Mouse (Mus musculus) kidney, embryonic 15.5 days (tissue): ENCODE results near the gene Lims1. TPM values are rescaled to one million over a fixed set of nuclear protein-coding genes. Genes with fewer than 3 reads are reported as not detected.

Experiments
- ATAC-seq: fragments of 200-750 bp; cut with Nextera tagmentation; replicated peaks from 2 replicates; pipeline ENCODE4 v1.8.0; 2017; ENCODE audit warnings: moderate TSS enrichment; ENCODE audit not compliant: low FRiP score
- H3K27ac ChIP-seq: fragments of 300-500 bp; sonication (generic); 2 replicates; pipeline ENCODE4 v1.5.1; 2015; ENCODE audit warnings: mild to moderate bottlenecking, inconsistent platforms
- H3K27me3 ChIP-seq: fragments of 300-500 bp; sonication (generic); 2 replicates; pipeline ENCODE4 v1.6.1; 2015; ENCODE audit warnings: inconsistent platforms
- H3K36me3 ChIP-seq: fragments of 300-500 bp; sonication (generic); 2 replicates; pipeline ENCODE4 v1.6.1; 2015; ENCODE audit warnings: inconsistent platforms
- H3K4me1 ChIP-seq: fragments of 300-500 bp; sonication (generic); 2 replicates; pipeline ENCODE4 v1.6.1; 2015; ENCODE audit warnings: inconsistent platforms
- H3K4me2 ChIP-seq: fragments of 300-500 bp; sonication (generic); 2 replicates; pipeline ENCODE4 v1.6.1; 2015; ENCODE audit warnings: moderate library complexity, mild to moderate bottlenecking, inconsistent platforms
- H3K4me3 ChIP-seq: fragments of 300-500 bp; sonication (generic); replicated peaks from 2 replicates; pipeline ENCODE4 v1.5.1; 2015; ENCODE audit warnings: mild to moderate bottlenecking, inconsistent platforms
- H3K9ac ChIP-seq: fragments of 300-500 bp; sonication (generic); 2 replicates; pipeline ENCODE4 v1.6.1; 2015; ENCODE audit warnings: mild to moderate bottlenecking, inconsistent platforms
- H3K9me3 ChIP-seq: fragments of 300-500 bp; sonication (generic); replicated peaks from 2 replicates; pipeline ENCODE4 v1.6.1; 2016; ENCODE audit warnings: inconsistent platforms
- WGBS: fragments of 180-500 bp; shearing (Covaris S2); methylation state at CpG from one replicate; pipeline ENCODE4 v1.1.7; 2015; ENCODE audit warnings: mixed read lengths; 5-methylcytosine and 5-hydroxymethylcytosine counted together
- polyA plus RNA-seq: library from polyadenylated mRNA; unstranded; fragments of >200 nt; fragmentation: Nextera tagmentation; extraction: Ambion mirVana; gene quantifications from 2 replicates; pipeline ENCODE4 v1.2.1, GENCODE M21; 2015

Gene Lims1
- polyA plus RNA-seq, 1 experiment from 2014 or later = 157 TPM

- no peaks in the 10 kb centered on the region for H3K36me3 ChIP-seq
- no peak overlapping the region for H3K4me3 ChIP-seq
- no peaks in the 10 kb centered on the region for H3K27me3 ChIP-seq
- H3K4me1 ChIP-seq = peaks cover 6% of the 10 kb centered on the region
- no peak overlapping the region for H3K4me2 ChIP-seq
- no peak overlapping the region for H3K27ac ChIP-seq
- H3K9ac ChIP-seq = no peak overlapping the region
- 90% methylated on average over 4 of the region's 4 CpGs for WGBS
- H3K9me3 ChIP-seq = no peaks in the 10 kb centered on the region
- ATAC-seq = no peak
These were observed 69.2 kb downstream of the Lims1 start for GRCm38 (mm10) chr10:58392435-58392834.

DNA sequence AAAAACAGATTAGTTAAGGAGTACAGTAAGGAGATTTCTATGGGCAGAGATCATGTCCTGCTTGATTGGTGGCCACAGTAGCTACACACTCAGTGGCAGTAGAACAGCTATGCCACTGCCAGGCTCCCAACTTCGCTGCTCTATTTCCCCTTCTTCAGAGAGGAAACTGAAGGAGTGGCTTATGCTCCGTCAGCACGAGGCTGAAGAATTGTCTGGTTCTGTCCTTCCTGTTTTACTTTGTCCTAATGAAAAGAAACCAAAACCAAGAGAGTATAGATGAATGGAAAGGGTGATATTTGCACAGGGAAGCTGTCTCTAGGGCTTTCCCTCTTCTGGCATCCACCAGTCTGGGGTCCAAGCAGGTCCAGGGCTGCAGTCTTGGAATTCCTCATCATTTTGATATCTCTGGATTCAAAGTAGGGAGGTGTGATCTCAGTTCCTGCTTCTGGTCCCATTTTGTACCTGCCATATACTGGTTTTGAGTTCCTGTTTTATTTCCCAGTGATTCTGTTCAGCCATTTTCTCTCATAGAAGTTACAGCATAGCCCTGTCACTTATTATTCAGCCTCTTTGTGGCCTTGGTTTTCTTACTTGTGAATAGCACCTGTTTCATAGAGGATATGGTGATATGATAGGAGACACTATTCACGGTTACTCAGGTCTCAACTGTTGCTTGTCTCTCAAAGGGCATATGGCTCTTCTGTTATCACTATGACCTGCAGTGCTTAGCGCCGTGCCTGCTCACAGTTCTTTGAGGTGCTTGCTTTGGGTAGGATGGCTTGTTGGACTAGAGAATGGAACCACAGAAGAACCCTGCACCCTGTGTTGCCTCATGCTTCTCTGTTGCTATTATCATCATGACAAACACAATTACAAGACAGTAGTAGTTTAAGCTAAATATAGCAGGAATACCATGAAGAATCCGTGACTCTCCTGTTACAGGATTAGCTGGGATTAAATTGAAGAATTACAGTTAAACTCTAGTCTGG lies 70.1 kb downstream of the Lims1 start:
- Histone ChIP-seq H3K4me1 (peaks cover 6% of the 10 kb centered on the region), H3K36me3 (no peaks in the 10 kb centered on the region), H3K27me3 (no peaks in the 10 kb centered on the region), H3K4me3 (no peak overlapping the region), H3K4me2 (no peak overlapping the region), H3K27ac (peak overlapping the region; percentile 68), H3K9ac (no peak overlapping the region), H3K9me3 (no peaks in the 10 kb centered on the region)
- no peak for ATAC-seq
- WGBS = 77% methylated on average over 7 of the region's 7 CpGs

DNA sequence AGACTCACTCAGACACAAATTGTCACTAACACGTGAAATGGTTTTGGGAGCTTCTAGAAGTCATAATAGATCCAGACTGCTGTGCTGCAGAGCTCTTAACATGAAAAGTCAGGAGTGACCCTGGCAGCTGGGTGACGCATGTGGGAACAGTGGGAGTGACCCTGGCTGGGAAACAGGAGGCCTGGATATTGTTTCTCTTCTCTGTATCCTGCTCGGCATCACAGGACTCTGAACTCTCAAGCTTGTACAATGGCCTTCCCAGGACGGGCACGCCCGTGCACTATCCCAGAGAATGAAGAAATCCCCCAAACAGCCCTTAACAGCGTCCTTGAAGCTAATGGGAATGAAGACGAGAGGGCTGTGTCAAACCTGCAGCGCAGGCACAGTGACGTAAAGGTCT lies 70.9 kb downstream of the Lims1 start:
- Histone ChIP-seq H3K9me3 (no peaks in the 10 kb centered on the region), H3K4me3 (peak overlapping the region; percentile 21; the same call in 1 of the 2 replicates), H3K36me3 (peaks cover 3% of the 10 kb centered on the region), H3K27me3 (no peaks in the 10 kb centered on the region), H3K4me2 (peak overlapping the region; percentile 38), H3K9ac (no peak overlapping the region), H3K4me1 (peaks cover 6% of the 10 kb centered on the region), H3K27ac (peak overlapping the region; percentile 68; the same call in 1 of the 2 replicates)
- ATAC-seq = peak; percentile 87
- 47% methylated on average over 10 of the region's 10 CpGs for WGBS

DNA sequence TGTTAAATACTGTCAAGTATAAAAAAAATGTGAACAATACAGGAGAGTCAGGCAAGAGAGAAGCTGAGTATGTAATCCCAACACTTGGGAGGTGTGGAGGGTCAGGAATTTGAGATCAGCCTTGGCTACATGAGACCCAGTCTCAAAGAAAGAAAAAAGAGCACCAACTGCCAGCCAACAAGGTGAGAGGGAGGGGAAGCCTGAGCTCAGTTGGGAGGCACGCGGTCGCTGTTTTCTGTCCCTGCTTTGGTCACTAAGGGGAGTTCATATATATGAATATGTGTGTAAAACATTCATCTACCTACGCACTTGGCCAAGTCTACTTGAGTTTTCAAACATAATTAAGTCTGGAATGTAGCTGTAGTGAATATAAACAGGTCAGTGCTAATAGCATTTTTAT lies 72.0 kb downstream of the Lims1 start:
- Histone ChIP-seq H3K4me3 (no peak overlapping the region), H3K4me1 (peaks cover 6% of the 10 kb centered on the region), H3K27me3 (no peaks in the 10 kb centered on the region), H3K9me3 (no peaks in the 10 kb centered on the region), H3K36me3 (peaks cover 12% of the 10 kb centered on the region), H3K4me2 (0 out of 2 replicates have a peak overlapping the region, but pooled peaks have one; percentile 6), H3K27ac (no peak overlapping the region), H3K9ac (no peak overlapping the region)
- no peak; the same call in 1 of the 2 replicates for ATAC-seq
- 80% methylated on average over 4 of the region's 4 CpGs for WGBS

DNA sequence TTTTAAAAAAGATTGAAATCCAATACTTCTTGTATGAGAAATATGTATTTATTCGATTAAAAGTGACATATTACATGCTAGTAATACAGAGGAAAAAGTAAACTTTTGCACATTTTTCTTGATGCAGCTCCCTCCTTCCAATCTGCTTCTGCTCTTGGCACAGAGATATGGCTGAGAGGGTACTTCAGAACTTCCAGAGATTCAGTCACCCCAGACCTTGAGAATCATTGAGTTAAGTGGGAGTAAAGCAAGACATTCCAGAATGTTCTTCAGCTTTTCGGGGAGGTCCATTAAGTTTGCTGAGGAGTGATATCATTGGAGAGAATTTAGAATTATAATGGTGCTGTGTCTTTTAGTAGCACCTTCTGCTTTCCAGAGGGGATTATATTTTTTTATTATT lies 72.5 kb downstream of the Lims1 start:
- ATAC-seq = no peak
- no peak overlapping the region for H3K4me2 ChIP-seq

GRCm38 (mm10) chr10:58396600-58396999 lies 73.3 kb downstream of the Lims1 start:
- 74% methylated on average over 3 of the region's 3 CpGs for whole genome bisulfite sequencing
- Histone ChIP-seq H3K9me3 (no peaks in the 10 kb centered on the region), H3K4me2 (peak overlapping the region; percentile 7; the same call in 1 of the 2 replicates), H3K36me3 (peaks cover 24% of the 10 kb centered on the region), H3K4me3 (no peak overlapping the region), H3K27me3 (no peaks in the 10 kb centered on the region), H3K4me1 (peaks cover 6% of the 10 kb centered on the region), H3K27ac (no peak overlapping the region), H3K9ac (no peak overlapping the region)
- ATAC-seq = no peak

More for the DNA sequence above, 72.5 kb downstream of the Lims1 start:
- no peak overlapping the region for H3K9ac ChIP-seq
- H3K27me3 ChIP-seq = no peaks in the 10 kb centered on the region
- 77% methylated on average over 2 of the region's 2 CpGs for WGBS
- no peak overlapping the region for H3K4me3 ChIP-seq
- peaks cover 6% of the 10 kb centered on the region for H3K4me1 ChIP-seq
- H3K9me3 ChIP-seq = no peaks in the 10 kb centered on the region
- peaks cover 15% of the 10 kb centered on the region for H3K36me3 ChIP-seq
- no peak overlapping the region for H3K27ac ChIP-seq

GRCm38 (mm10) chr10:58398941-58399340 lies 75.7 kb downstream of the Lims1 start:
- no peaks in the 10 kb centered on the region for H3K9me3 ChIP-seq
- H3K9ac ChIP-seq = no peak overlapping the region
- H3K27ac ChIP-seq = no peak overlapping the region
- no peak overlapping the region for H3K4me2 ChIP-seq
- 93% methylated on average over 8 of the region's 8 CpGs for WGBS
- peaks cover 45% of the 10 kb centered on the region for H3K36me3 ChIP-seq
- H3K4me3 ChIP-seq = no peak overlapping the region
- H3K4me1 ChIP-seq = peaks cover 5% of the 10 kb centered on the region
- no peaks in the 10 kb centered on the region for H3K27me3 ChIP-seq
- no peak for ATAC-seq

DNA sequence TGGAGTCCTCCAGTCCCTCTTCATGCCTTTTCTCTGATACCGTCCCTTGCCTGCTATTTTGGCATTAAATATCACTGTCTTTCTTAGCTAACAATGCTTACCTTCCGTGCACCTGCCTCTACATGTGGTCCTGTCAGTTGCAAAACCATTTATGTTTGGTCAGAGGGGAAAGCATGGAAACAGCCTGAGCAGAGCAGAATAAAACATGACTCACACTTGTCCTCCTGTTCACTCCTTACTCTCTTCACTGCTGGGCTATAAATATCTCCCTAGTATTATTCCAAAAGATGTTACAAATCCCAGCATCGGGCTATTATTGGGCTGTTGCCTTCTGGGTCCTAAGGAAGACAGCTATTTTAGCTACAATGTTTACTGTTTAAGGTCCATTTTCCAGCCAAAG lies 78.6 kb downstream of the Lims1 start:
- Histone ChIP-seq H3K4me2 (no peak overlapping the region), H3K27me3 (no peaks in the 10 kb centered on the region), H3K27ac (no peak overlapping the region), H3K4me1 (peaks cover 13% of the 10 kb centered on the region; the same call in 1 of the 2 replicates), H3K9ac (no peak overlapping the region), H3K4me3 (no peak overlapping the region), H3K36me3 (peaks cover 57% of the 10 kb centered on the region), H3K9me3 (no peaks in the 10 kb centered on the region)
- whole genome bisulfite sequencing = 78% methylated on average over 3 of the region's 3 CpGs
- no peak for ATAC-seq

DNA sequence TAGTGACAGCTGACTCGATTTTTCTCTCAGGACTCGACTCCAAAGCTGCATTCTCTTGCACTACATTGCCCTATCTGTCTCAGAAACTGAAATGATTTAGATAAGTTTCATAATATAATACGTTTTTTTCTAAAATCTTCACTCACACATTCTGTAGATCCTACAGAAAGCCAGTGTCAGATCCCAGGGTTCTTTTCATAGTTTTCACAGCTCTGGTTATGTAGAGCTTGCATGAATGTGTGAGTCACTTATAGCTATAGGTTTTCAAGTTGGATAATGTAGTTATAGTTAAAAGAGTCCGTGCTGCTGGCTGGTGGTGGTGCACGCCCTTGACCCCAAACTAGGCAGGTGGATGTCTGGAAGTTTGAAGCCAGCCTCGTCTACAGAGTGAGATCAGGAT lies 81.4 kb downstream of the Lims1 start:
- Histone ChIP-seq H3K9ac (no peak overlapping the region), H3K4me2 (no peak overlapping the region), H3K36me3 (peaks cover 72% of the 10 kb centered on the region), H3K4me3 (no peak overlapping the region), H3K4me1 (peaks cover 13% of the 10 kb centered on the region; the same call in 1 of the 2 replicates), H3K9me3 (no peaks in the 10 kb centered on the region), H3K27me3 (no peaks in the 10 kb centered on the region), H3K27ac (peak overlapping the region; percentile 83)
- 83% methylated on average over 6 of the region's 6 CpGs for WGBS
- no peak for ATAC-seq

DNA sequence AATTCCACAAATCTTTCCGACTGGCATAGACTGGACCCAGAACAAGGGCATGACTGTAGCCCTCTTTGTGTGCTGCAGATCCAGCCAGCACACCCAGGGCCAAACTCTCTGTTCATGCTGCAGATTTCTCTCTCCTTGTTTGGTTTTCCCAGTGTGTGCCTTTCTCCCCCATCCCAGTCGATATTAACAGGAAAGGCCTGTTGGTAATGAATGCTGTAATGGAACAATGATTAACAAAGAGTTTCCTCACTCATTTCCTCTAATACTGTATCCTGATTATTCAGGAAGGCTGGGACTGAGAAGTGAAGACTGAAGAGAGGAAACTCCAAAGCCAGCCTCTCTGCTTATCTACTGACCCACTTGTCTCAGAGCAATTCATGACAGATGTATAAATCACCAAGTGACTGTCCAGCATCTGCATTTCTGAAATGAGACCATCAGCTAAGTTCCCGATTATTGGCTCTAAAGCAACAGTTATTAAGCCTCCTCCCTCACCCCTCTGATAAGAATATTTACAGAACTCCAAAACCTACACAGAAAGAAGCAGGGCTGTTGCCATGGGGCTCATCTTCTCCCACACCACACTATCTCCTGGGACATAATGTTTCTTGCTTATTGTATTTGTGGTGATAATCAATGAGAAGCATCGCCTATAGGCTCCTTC lies 82.2 kb downstream of the Lims1 start:
- peaks cover 13% of the 10 kb centered on the region; the same call in 1 of the 2 replicates for H3K4me1 ChIP-seq
- ATAC-seq = peak; percentile 83
- no peak overlapping the region for H3K9ac ChIP-seq
- WGBS = 64% methylated on average over 4 of the region's 4 CpGs
- no peak overlapping the region for H3K4me3 ChIP-seq
- peak overlapping the region; percentile 83 for H3K27ac ChIP-seq
- no peaks in the 10 kb centered on the region for H3K9me3 ChIP-seq
- H3K36me3 ChIP-seq = peaks cover 76% of the 10 kb centered on the region
- 0 out of 2 replicates have a peak overlapping the region, but pooled peaks have one; percentile 9 for H3K4me2 ChIP-seq
- no peaks in the 10 kb centered on the region for H3K27me3 ChIP-seq

GRCm38 (mm10) chr10:58405949-58406305 lies 82.7 kb downstream of the Lims1 start:
- 74% methylated on average over 2 of the region's 2 CpGs for WGBS
- Histone ChIP-seq H3K9me3 (no peaks in the 10 kb centered on the region), H3K4me1 (peaks cover 13% of the 10 kb centered on the region; the same call in 1 of the 2 replicates), H3K4me2 (0 out of 2 replicates have a peak overlapping the region, but pooled peaks have one; percentile 9), H3K27ac (peak overlapping the region; percentile 83), H3K4me3 (no peak overlapping the region), H3K27me3 (no peaks in the 10 kb centered on the region), H3K9ac (no peak overlapping the region), H3K36me3 (peaks cover 75% of the 10 kb centered on the region)
- peak; percentile 35; the same call in 1 of the 2 replicates for ATAC-seq

- Histone ChIP-seq H3K4me2 (no peak overlapping the region), H3K9me3 (no peaks in the 10 kb centered on the region), H3K27me3 (no peaks in the 10 kb centered on the region), H3K36me3 (peaks cover 91% of the 10 kb centered on the region), H3K27ac (no peak overlapping the region), H3K4me3 (no peak overlapping the region), H3K9ac (no peak overlapping the region), H3K4me1 (no peaks in the 10 kb centered on the region)
- WGBS = 88% methylated on average over 4 of the region's 4 CpGs
- ATAC-seq = peak; percentile 64; the same call in 1 of the 2 replicates
These were observed 89.1 kb downstream of the Lims1 start for GRCm38 (mm10) chr10:58412331-58412730.
